Mouse (Mus musculus): ENCODE measurements around the gene Cchcr1.

Gene Cchcr1

DNA sequence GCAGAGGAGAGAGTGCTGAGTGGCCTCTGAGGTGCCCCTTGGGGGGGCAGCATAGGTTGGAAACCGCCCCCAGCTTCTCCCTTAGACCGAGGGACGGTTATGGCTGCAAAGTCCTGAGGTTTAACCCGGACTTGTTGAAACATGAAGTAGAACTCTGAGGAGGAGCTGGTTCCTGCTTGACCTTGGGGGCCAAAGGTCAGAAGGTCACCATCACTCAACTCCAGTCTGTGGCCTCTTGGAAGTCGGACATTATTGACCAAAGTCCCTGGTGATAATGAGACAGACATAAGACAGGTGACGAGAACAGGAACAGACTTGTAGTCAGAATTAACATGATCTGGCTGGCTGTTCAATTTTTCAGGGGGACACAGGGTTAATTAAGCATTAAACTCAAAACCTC lies 2.1 kb upstream of the Cchcr1 start:
- in situ Hi-C loops (cut with MboI, MseI): loop anchor here (5.0 kb wide), 1 partner anchor 42 kb away; the partner anchor contains the start of gene H2-Q10

DNA sequence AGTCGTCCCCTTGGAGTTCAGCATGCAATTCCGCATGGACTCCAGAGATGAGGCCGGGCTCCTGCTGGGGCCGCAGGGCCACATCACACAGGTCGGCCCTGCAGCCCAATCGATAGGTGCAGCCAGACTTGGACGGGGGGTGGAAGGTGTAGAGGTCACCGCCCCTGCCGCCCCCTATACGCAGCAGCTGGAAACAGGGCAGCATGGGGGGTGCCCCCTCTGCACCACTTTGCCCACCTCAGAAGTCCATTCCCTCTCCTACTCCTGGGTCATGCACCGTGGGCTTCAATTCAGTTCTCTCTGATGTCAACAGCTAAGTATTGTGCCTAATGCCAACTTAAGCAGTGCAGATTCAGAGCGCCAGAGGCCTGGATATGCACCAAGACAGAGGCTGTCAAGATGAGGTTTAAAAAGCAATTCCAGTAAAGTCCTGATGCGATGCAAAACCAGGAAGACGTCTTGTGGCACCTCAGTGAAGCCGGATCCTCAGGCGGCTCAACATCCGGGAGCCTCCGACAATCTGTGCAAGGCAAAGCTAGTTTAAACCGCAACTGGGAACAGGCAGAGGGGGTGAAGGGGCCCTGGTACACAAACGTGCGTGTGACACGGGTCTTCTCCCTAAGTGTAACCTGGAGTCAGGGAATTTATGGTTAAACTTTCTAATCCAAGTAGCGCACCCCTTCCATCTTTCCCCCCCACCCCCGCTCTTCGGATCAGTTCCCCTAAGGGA lies 824 bp upstream of the Cchcr1 start:
- in situ Hi-C loops (cut with MboI, MseI): no loop called here

DNA sequence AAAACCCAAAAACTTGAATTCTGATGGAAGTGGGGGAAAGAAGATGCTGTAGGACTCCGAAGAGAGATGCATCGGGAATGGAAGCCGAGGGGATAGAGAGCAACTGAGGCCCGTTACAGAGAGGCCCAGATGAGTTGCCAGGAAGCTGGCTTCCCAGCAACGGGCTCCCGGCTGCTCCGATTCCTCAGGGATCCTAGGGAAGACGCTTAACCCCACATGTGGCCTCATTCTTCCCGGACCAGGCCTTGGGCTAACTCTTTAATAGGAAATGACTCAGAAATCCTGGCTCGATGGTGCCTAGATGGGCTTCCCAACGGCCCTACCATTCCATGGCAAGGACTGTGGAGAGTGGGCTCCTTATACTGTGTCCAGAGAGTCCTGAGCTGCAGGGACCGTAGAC lies 626 bp downstream of the Cchcr1 start:
- in situ Hi-C loops (cut with MboI, MseI): no loop called here

DNA sequence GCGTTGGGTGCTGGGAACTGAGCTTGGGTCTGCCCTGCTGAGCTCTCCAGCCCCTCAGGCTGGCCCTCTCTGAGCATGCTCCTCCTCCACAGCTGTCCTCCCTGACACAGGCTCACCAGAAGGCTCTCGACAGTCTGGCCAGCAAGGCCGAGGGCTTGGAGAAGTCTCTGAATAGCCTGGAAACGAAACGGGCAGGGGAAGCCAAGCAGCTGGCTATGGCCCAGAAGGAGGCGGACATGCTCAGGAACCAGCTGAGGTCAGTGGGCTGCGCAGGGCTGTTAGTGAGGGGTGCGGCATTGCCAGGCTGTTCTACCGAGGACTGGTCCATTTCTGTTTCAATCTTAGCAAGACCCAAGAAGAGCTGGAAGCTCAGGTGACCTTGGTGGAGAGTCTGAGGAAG lies 7.5 kb downstream of the Cchcr1 start:
- in situ Hi-C loops (cut with MboI, MseI): no loop called here

DNA sequence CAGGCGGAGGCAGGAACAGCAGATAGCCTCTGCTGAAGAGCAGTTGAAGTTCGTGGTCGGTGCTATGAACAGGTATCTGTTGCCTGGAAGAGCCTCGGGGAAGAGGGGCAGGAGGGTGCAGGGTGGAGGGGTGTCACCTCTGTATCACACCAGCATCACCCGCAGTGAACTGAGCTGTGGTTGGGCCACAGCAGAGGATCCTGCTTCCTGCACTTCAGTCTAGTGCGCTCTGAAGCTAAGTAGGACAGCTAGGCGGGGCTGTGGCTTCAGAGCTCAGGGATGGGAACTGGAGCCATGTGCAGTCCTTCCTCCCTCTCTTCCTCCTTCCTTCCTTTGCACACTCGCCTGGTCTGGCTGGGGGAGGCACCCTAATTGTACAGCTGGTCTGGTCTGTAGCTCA lies 9.7 kb downstream of the Cchcr1 start:
- in situ Hi-C loops (cut with MboI, MseI): no loop called here

DNA sequence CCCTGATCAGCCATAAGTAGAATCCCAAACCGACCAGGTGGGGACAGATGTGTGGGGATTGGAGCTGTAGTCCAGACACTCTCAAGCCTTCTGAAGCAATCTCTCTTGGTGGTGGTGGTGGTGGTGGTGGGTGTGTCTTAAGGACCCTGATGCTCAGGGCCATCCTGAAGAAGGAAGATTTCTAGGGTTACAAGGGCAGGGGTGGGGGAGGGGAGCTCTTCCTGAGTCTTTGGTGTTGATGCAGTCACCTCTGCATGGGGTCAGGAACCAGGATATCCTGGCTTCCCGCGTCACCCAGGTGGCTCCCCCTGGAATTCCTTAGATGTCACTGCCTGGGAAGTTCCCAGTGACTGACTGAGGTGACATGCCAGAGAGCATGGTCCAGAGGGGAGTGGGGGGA lies 15.5 kb downstream of the Cchcr1 start:
- in situ Hi-C loops (cut with MboI, MseI): no loop called here

DNA sequence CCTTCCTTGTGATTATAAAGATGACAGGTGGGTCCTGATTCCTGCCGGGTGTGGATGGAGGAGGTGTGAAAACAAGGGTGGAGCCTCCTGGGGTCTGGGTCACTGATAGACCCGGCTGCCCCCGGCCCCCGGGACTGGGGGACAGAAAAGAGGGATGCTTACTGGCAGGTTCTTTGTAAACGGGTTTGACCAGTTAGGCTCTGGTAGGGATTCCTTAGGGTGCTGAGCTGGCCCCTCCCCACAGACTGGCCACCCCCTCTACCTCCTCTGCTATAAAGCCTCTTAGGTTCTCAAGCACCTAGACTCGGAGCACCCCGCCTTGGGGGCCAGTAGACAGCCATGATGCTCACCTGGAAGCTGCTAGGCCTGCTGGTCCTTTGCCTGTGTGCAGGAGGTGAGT lies 16.0 kb downstream of the Cchcr1 start, which contains the start of gene Psors1c2:
TSS of gene Psors1c2 (plus strand) at position 301 of the 400 bp plus-strand sequence.
- in situ Hi-C loops (cut with MboI, MseI): no loop called here

DNA sequence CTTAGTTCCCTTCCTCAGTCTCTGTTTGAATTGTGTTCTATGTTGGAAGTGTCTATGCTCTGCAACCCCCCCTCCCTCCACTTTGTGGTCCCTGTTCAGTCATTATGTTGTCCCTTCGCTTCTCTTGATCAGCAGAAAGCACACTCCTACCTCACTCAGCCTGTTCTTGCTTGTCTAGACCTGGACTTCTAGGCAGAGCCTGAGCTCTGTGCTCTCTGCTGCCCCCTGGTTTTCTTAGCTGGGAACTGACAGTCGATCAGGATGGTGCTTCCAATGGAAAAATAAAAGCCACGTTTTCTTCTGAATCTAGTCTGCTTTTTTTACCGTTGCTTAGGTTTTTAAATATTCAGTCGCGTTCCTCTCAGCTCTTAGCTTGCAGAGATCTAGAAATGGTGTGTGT lies 17.4 kb downstream of the Cchcr1 start:
- in situ Hi-C loops (cut with MboI, MseI): no loop called here

DNA sequence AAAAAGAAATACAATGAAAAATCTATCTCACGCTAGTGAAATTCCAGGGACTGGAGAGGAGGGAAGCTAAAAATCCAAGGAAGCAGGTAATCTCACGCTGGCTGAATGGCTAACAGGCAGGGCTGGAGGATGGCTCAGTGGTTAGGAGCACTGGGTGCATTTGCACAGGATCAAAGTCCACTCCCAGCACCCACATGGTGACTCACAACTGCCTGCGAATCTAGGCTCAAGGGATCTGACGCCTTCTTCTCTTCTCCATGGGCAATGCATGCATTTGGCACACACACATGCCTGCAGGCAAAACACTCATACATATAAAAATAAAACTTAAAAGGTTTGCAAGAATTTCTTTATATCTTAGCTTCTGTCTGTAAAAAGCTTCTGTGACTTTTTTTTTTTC lies 20.5 kb downstream of the Cchcr1 start:
- in situ Hi-C loops (cut with MboI, MseI): no loop called here

DNA sequence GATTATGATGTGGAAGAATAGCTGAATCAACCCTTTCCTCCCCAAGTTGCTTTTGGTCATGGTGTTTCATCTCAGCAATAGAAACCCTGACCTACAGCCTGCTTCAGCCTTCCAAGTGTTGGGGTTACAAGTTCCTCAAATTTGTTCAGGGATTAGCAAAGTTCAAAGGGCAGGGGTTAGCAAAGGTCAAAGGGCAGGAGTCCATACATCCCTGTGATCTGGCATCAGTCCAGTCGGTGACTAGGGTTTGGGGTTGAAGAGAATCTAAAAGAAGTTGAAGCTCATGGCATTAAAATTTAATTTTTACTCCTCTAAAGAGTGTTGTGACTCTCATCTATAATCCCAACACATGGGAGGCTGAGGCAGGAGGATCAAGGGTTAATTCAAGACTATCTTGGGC lies 21.6 kb downstream of the Cchcr1 start:
- in situ Hi-C loops (cut with MboI, MseI): no loop called here

DNA sequence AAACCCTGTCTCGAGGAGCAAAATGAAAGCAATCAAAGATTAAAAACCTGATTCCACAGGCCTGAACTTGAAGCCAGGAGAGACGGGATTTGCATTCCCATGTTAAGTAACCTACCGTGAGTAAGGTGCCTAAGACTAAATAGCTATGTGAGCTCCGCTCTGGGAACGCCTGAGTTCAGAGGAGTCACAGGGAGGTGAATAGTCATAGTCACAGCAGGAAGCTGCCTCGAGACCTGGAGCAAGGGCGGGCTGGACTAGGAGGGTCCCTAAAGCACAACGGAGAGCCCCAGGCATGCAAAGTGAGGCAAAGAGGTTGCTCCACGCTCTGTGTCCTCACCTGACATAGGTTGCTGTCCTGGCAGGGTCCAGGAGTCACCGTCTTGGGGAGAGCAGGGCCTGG lies 22.6 kb downstream of the Cchcr1 start:
- in situ Hi-C loops (cut with MboI, MseI): no loop called here

DNA sequence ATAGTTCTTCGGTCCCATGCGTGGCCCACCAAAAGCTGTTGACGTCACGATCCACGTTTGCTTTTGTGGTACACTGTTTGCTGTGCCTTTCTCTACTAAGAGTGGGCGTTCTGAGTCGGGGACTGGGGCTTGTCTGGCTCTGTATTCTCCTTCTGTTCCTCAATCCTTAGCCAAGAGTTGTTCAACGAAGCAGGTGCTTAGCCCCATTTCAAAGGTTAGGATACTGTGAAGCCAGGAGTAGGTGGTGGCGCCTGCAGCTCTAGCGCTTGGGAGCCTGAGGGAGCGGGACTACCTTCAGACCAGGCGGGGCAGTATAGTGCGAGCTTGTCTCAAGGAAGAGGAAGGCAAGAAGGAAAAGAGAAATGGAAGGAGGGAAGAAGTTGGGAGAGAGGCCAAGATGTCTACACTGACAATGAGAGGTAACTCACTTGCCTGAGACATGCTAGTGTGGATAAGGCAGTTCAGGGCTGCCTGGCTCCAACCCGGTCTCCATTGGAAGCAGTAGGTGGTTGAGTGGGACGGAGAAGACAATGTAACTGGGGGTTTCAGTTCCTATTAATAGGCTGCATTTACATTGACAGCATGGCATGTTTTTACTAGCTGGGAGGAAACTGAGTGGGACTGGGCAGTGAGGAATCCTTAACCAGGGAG lies 26.0 kb downstream of the Cchcr1 start:
- in situ Hi-C loops (cut with MboI, MseI): no loop called here

DNA sequence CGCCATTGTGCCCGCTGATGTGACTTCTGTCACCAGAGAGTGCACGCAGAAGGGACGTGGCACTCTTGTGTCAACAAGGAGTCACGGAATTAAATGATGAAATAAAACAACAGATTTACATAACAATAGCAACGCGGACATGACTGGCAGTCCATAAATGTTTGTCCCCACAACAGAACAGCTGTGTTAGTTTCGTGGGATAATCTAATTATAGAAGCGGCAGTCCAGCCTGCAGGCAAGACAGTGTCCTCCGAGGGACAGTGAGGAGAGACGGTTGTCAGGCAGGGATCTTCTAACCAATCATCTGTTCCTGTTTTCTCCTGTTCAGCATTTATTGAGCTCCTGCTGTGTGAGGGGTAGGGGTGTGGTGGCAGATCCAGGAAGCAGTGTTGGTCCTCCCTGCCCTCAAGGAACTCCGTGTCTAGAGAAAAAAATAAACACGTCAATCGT lies 26.5 kb downstream of the Cchcr1 start:
- in situ Hi-C loops (cut with MboI, MseI): no loop called here

DNA sequence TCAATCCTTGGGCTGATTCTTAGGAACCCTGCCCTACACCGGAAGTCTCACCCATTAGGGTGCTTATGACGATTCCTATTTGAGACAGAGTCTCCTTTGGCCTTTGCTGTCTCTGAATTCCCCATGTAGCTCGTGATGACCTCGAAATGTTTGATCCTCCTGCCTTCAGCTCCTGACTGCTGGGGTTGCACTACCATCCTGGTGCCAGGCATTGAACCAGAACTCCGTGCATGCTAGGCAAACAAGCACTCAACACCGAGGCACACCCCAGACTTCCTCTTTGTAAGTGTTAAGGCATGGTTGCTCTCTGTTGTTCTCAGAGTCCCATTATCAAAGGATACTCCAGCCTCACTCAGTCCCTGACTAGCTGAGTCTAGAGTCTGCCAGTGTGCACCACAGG lies 27.1 kb downstream of the Cchcr1 start:
- in situ Hi-C loops (cut with MboI, MseI): no loop called here

DNA sequence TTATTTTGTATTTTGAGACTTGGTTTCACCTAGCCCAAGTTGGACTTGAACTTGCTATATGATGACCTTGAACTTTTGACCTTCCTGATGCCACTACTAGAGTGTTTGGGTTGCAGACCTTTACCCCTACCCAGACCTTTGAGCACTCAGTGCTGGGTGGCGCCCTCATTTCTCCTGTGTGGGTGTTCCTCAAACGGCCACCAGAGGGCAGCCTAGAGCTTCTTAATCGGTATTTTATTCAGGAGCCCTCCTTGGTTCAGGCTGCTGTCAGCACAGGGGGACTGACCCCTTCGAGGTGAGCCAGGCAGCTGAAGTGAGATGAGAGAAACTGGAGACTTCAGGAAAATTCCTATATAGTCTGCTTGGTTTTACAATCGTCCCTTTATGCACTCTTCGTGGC lies 27.8 kb downstream of the Cchcr1 start:
- in situ Hi-C loops (cut with MboI, MseI): no loop called here

DNA sequence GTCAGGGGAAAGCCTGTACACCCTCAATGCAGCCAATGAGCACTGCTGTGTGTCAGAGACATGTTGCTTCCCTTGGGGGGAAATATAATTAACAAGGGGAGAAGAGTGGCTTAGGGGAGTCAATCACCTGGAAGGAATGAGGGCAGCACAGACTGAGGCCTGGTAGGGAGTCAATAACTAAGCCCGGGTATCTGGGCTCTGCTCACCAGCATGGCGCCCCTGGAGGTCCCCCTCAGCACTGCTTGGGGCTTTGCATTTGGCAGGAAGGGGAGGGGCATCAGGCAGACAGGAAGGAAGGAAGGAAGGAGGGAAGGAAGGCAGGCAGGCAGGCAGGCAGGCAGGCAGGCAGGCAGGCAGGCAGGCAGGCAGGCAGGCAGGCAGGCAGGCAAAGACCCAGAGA lies 30.6 kb downstream of the Cchcr1 start:
- in situ Hi-C loops (cut with MboI, MseI): no loop called here

DNA sequence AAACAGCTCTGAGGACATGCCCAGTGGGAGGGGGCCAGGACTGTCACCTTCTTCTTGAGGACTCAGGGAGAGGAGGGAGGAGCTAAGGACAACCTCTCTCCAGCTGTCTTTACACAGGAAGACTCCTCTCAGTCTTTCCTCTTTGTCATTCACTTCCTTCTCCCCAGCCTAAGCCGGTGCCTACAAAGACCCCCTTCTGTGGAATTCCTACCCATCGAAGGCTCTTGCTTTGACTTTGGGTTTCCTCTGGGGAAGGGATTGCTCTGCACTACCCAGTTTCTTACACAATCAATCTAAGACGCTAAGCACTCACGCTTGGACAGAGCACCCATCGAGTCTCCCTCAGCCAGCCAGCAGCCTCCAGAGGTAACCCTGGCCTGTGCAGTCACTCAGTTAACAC lies 31.7 kb downstream of the Cchcr1 start:
- in situ Hi-C loops (cut with MboI, MseI): no loop called here

DNA sequence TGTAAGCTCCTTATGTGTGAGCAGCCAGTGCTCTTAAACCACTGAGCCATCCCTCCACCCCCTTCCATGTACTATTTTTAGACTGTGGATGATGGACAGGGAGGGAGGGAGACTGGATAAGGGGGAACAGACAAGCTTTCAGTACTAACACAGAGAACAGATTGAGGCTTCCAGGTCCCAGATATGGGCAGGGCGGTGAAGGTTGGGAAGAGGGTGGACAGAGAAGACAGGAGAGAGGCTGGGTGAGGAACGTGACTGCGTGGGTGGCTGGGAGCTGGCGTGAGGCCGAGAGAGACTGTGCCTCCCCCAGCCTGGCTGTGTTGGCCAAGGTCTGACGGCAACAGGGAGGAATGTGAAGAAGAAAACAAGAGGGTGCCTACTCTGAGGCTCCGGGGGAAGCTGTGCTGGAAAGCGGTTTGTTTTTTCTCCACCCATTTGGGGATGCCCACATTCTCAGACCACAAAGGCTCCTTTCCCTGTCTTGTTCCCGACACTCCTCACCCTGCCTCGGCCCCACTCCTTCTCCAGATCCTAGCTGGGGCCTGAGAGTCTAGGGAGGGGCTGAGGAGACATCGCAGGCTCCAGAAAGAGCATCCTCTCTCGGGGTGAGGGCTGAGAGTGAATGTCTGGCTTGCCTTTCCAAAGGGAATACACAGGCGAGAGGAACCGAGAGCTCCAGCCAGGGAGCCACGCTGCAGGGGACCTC lies 32.7 kb downstream of the Cchcr1 start:
- in situ Hi-C loops (cut with MboI, MseI): no loop called here

DNA sequence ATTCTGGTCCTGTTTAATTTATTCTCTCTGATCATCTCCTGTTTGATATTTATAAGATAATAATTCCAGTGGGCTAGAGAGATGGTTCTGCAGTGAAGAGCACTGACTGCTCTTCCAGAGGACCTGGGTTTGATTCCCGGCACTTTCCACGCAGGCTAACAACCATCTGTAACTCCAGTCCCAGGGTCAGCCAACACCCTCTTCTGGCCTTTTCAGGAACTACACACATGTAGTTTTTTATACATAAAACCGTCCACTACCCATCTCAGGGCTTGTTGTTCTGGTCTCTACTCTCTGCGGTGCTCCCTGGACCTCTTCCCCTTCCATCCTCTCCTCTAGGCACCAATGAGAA lies 33.2 kb downstream of the Cchcr1 start:
- in situ Hi-C loops (cut with MboI, MseI): no loop called here

DNA sequence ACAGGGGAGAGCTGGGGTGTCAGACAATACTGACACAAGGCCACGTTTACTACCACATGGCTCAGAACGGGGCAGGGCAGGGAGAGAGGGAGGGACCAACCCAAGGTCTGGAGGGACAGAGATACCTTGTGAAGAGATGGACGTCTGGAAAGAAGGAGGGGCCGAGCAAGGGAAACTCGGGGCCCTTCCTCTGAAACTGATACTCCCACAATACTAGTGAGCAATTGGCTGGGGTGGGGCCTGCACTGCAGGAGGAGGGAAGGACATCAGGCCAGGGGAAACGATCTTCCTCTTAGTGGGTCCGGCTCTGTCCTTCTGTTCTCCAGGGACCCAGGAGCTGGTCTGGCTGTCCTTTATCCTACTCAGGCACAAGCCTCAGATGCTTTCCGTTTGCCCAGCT lies 34.0 kb downstream of the Cchcr1 start:
- in situ Hi-C loops (cut with MboI, MseI): no loop called here

DNA sequence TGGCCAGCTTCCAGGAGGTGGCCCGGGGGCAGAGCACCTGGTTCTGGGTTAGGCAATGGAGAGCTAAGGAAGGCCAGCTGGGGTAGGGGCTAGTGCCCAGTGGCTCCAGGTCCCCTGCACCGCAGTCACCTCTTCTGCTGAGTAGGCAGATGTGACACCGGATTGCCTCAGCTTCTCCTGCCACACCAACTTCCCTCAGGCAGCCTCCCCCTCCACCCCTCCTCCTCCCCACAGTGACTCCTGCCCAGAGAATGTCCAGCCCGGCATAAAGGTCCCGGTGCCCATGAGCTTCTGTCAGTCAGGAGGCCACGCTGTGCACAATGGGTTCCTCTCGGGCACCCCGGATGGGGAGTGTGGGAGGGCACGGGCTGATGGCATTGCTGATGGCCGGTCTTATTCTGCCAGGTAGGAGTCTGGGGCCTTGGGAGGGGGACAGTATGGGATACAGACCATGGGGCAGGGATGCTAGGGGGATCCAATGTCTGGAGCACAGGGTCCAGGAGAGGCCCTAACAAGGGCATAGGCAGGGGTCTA lies 35.0 kb downstream of the Cchcr1 start, which contains the start of gene Cdsn:
TSS of gene Cdsn (plus strand) at position 248 of the 534 bp plus-strand sequence.
- in situ Hi-C loops (cut with MboI, MseI): no loop called here

DNA sequence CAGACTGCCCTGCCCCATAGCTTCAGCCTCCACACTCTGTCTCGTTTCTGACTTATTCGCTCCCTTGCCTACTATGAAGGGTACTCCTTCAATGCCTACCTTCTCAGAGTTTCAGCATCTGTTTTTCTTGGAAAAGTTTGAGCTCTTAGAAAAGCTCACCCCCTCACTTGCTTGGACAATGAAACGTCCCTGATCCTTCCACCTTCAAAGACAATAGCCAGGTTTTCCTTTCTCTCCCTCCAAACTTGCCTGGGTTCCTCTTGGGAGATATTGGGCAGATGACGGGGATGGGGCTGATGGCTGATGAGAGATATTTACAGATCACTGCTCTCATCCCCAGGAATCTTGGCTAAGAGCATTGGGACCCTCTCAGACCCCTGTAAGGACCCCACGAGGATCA lies 37.4 kb downstream of the Cchcr1 start:
- in situ Hi-C loops (cut with MboI, MseI): no loop called here

All from T-helper 1 cell (primary cell).